Mouse (Mus musculus) hindbrain, embryonic 14.5 days (tissue): ENCODE data around the gene Crisp1. TPM values are rescaled to one million over a fixed set of nuclear protein-coding genes. Genes with fewer than 3 reads are reported as not detected.
A peak's percentile ranks its signal among the peaks of the same experiment; 100 is the strongest.

Experiments used
- ATAC-seq: fragments of 200-750 bp; cut with Nextera tagmentation; 2 replicates; pipeline ENCODE4 v1.8.0; 2017; ENCODE audit warnings: moderate number of reproducible peaks, mild to moderate bottlenecking, moderate TSS enrichment, moderate library complexity; ENCODE audit not compliant: low FRiP score
- DNase-seq: peaks from one replicate; pipeline ENCODE4 v3.0.0-alpha.2; 2015; ENCODE audit warnings: low spot score
- H3K27ac ChIP-seq: fragments of 300-500 bp; sonication (generic); 2 replicates; pipeline ENCODE4 v1.5.1; 2014; ENCODE audit warnings: mild to moderate bottlenecking, moderate library complexity
- H3K27me3 ChIP-seq: fragments of 300-500 bp; sonication (generic); 2 replicates; pipeline ENCODE4 v1.6.1; 2014; ENCODE audit warnings: mild to moderate bottlenecking, low read length, mixed read lengths; ENCODE audit not compliant: control insufficient read depth, insufficient read depth
- H3K36me3 ChIP-seq: fragments of 300-500 bp; sonication (generic); replicated peaks from 2 replicates; pipeline ENCODE4 v1.6.1; 2014; ENCODE audit not compliant: control insufficient read depth, insufficient read depth
- H3K4me1 ChIP-seq: fragments of 300-500 bp; sonication (generic); replicated peaks from 2 replicates; pipeline ENCODE4 v1.6.1; 2014; ENCODE audit warnings: antibody characterized with exemption, low read length, mixed read lengths; ENCODE audit not compliant: control insufficient read depth, insufficient read depth
- H3K4me2 ChIP-seq: fragments of 300-500 bp; sonication (generic); replicated peaks from 2 replicates; pipeline ENCODE4 v1.6.1; 2014; ENCODE audit warnings: mild to moderate bottlenecking, moderate library complexity
- H3K4me3 ChIP-seq: fragments of 300-500 bp; sonication (generic); replicated peaks from 2 replicates; pipeline ENCODE4 v1.5.1; 2014; ENCODE audit warnings: mild to moderate bottlenecking, low read length
- H3K9ac ChIP-seq: fragments of 300-500 bp; sonication (generic); 2 replicates; pipeline ENCODE4 v1.6.1; 2014
- H3K9me3 ChIP-seq: fragments of 300-500 bp; sonication (generic); 2 replicates; pipeline ENCODE4 v1.6.1; 2016; ENCODE audit warnings: low read length; ENCODE audit not compliant: control insufficient read depth
- WGBS: fragments of 180-500 bp; shearing (Covaris S2); extraction: QIAGEN DNeasy Blood & Tissue Kit; methylation state at CpG from one replicate; pipeline ENCODE4 v1.1.7; 2014; 5-methylcytosine and 5-hydroxymethylcytosine counted together
- polyA plus RNA-seq: library from polyadenylated mRNA; unstranded; fragments of >200 nt; fragmentation: Nextera tagmentation; extraction: Ambion mirVana; gene quantifications from 2 replicates; pipeline ENCODE4 v1.2.1, GENCODE M21; 2014

Crisp1 gene
- polyA plus RNA-seq = not detected in 2 replicates

- H3K9me3 ChIP-seq = no peaks in the 10 kb centered on the region
- ATAC-seq = no peak
- WGBS = 81% methylated on average over 2 of the region's 2 CpGs
Observed at GRCm38 (mm10) chr17:40319062-40319461, at the start of gene Crisp1. Crisp1 (minus strand) TSS chr17:40319207.

DNA sequence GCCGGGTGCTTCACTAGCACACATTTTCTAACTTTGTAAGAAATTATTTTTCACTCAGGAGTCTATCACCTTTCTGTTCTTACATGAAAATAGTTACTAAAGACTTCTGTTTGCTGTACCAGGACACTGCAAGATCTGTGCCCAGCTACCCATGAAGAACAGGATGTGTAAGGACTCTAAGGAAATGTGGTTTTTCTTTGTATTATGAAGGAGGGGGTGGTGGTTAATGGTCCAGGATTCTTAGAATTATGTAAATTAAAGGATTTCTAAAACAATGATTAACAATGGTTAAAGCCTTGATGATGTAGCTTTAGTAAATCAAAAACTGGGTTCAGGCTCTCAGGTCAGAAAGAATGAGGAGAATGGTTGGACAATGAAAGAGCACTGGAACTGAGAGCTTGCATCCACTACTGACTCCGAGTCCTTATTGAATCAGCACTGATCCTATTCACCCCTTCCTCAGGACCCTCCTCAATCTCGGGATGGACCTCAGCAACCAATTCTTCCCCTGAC is 23.5 kb upstream of the Crisp1 start:
- ATAC-seq (no peak), DNase-seq (no peak)
- no peaks in the 10 kb centered on the region for H3K36me3 ChIP-seq
- no peaks in the 10 kb centered on the region for H3K4me1 ChIP-seq
- WGBS = 62% methylated on average over 3 of the region's 3 CpGs
- H3K27ac ChIP-seq = no peak overlapping the region
- H3K9me3 ChIP-seq = no peaks in the 10 kb centered on the region
- no peak overlapping the region for H3K4me3 ChIP-seq
- no peak overlapping the region for H3K4me2 ChIP-seq
- H3K9ac ChIP-seq = no peak overlapping the region
- H3K27me3 ChIP-seq = no peaks in the 10 kb centered on the region

More at GRCm38 (mm10) chr17:40319062-40319461, at the start of gene Crisp1:
- H3K4me2 ChIP-seq = no peak within 1 kb of the TSS
- H3K36me3 ChIP-seq = no peaks in the 10 kb centered on the region
- H3K27ac ChIP-seq = no peak within 1 kb of the TSS
- H3K4me1 ChIP-seq = no peaks in the 10 kb centered on the region
- H3K4me3 ChIP-seq = no peak within 1 kb of the TSS
- H3K9ac ChIP-seq = no peak within 1 kb of the TSS
- no peaks in the 10 kb centered on the region for H3K27me3 ChIP-seq
- DNase-seq = no peak

- Histone ChIP-seq H3K4me1 (no peaks in the 10 kb centered on the region), H3K9me3 (no peaks in the 10 kb centered on the region), H3K27me3 (no peaks in the 10 kb centered on the region), H3K9ac (no peak overlapping the region), H3K36me3 (no peaks in the 10 kb centered on the region), H3K4me2 (no peak overlapping the region), H3K27ac (no peak overlapping the region), H3K4me3 (no peak overlapping the region)
- ATAC-seq = no peak
- DNase-seq = peak; percentile 26
- 73% methylated on average over 2 of the region's 2 CpGs for WGBS
Observed at GRCm38 (mm10) chr17:40285435-40285834, 33.6 kb downstream of the Crisp1 start.

DNA sequence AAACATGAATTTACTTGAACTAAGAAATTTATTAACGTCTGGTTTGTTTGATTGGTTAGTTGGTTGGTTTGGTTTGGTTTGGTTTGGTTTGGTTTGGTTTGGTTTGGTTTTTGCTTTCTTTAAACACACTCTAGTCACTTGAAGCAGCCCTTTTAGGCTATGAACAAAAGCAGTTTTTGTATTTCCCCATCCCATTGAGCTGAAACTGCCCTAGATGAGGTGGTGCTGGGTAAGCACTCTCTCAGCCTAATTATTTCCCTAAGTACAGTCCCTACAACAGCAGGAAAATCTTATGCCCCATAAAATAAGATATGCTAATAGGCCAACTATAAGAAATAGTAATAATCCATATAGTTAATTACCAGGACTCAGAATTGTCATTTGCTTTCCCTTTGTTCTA is 43.5 kb downstream of the Crisp1 start:
- DNase-seq = no peak
- Histone ChIP-seq H3K9ac (no peak overlapping the region), H3K4me3 (no peak overlapping the region), H3K27ac (no peak overlapping the region), H3K27me3 (no peaks in the 10 kb centered on the region), H3K36me3 (no peaks in the 10 kb centered on the region), H3K4me2 (no peak overlapping the region), H3K4me1 (no peaks in the 10 kb centered on the region), H3K9me3 (no peaks in the 10 kb centered on the region)
- 74% methylated on average over 1 of the region's 1 CpGs for WGBS
- ATAC-seq = no peak

DNA sequence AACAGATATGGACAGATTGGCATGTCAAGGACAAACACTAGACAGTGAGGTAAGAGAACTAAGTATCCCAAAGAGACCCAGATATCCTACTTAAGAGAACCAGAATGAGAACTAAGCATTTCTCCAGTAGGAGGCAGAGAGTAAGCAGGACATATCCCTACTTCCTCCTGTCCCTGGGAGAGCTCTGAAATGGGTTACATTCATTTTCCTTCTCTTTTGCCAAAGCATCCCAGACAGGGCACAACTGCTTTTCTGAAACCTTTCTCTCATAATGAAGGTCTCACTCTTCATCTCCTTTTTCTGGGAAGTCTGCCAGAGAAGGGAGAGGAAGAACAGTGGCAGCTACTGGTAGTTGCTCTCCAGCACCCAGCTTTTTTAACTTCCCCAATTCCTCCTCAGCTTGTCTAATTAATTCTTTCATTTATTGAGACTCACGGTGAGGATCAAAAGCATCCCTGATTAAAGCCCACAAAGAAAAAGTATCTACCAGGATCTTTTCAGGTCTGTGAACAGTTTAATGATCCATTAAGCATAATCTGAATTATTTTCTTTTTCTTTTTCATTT is 44.0 kb downstream of the Crisp1 start:
- DNase-seq (no peak), ATAC-seq (no peak)
- Histone ChIP-seq H3K9ac (no peak overlapping the region), H3K36me3 (no peaks in the 10 kb centered on the region), H3K4me1 (no peaks in the 10 kb centered on the region), H3K9me3 (no peaks in the 10 kb centered on the region), H3K27me3 (no peaks in the 10 kb centered on the region), H3K4me2 (no peak overlapping the region), H3K27ac (no peak overlapping the region), H3K4me3 (no peak overlapping the region)
- WGBS = 45% methylated on average over 1 of the region's 1 CpGs

GRCm38 (mm10) chr17:40252487-40252886 is 66.5 kb downstream of the Crisp1 start:
- Histone ChIP-seq H3K27ac (no peak overlapping the region), H3K4me2 (no peak overlapping the region), H3K4me3 (no peak overlapping the region), H3K9ac (no peak overlapping the region), H3K36me3 (no peaks in the 10 kb centered on the region), H3K27me3 (no peaks in the 10 kb centered on the region), H3K9me3 (no peaks in the 10 kb centered on the region), H3K4me1 (no peaks in the 10 kb centered on the region)
- no peak for DNase-seq
- ATAC-seq = no peak
- 83% methylated on average over 1 of the region's 1 CpGs for WGBS

Other genes with a start within 250 kb of the Crisp1 start
- not detected in 2 replicates for gene AC192777.2, start 223.8 kb downstream of the Crisp1 start, polyA plus RNA-seq
- gene Pgk2, start 110.6 kb downstream of the Crisp1 start, polyA plus RNA-seq = not detected in 2 replicates
- gene Crisp3, start 76.9 kb downstream of the Crisp1 start, polyA plus RNA-seq = not detected in 2 replicates
- gene Esp8, start 200.8 kb upstream of the Crisp1 start, polyA plus RNA-seq = not detected in 2 replicates
- not detected in 2 replicates for gene Esp6, start 242.3 kb upstream of the Crisp1 start, polyA plus RNA-seq